Mouse (Mus musculus) spleen, adult 10 weeks (tissue): ENCODE measurements around the gene Vmn2r62. TPM values are rescaled to one million over a fixed set of nuclear protein-coding genes. Genes with fewer than 3 reads are reported as not detected.

Source experiments
- polyA plus RNA-seq: library from polyadenylated mRNA; stranded (reverse); fragments of 350-450 nt; fragmentation: Illumina TruSeq; extraction: RNeasy Lipid Tissue Mini Kit (QIAGEN cat#74804); gene quantifications from one replicate; pipeline ENCODE4 v1.2.3, GENCODE M21; 2015; ENCODE audit warnings: low replicate concordance; ENCODE audit not compliant: insufficient read depth

The Vmn2r62 gene
- not detected for polyA plus RNA-seq

GRCm38 (mm10) chr7:42793425-42793824 lies at the start of gene Vmn2r62:
Gene Vmn2r62, minus strand, starts transcription at chr7:42793525.

GRCm38 (mm10) chr7:42726917-42727316 lies 66.4 kb downstream of the Vmn2r62 start, which contains the start of gene Gm17067:
Gene Gm17067, minus strand, starts transcription at chr7:42727017.

Other genes with a start within 250 kb of the Vmn2r62 start
- gene Gm21028, start 214.9 kb downstream of the Vmn2r62 start, polyA plus RNA-seq = not detected
- 0.83 TPM for gene Zfp977, start 201.0 kb downstream of the Vmn2r62 start, polyA plus RNA-seq
- 2.8 TPM for gene Zfp976, start 150.9 kb downstream of the Vmn2r62 start, polyA plus RNA-seq
- 5.3 TPM for gene Zfp975, start 100.8 kb downstream of the Vmn2r62 start, polyA plus RNA-seq
- gene Gm17067, start 66.5 kb downstream of the Vmn2r62 start, polyA plus RNA-seq = not detected
- not detected for gene Gm2381, start 73.7 kb upstream of the Vmn2r62 start, polyA plus RNA-seq
- not detected for gene Vmn2r63, start 140.3 kb upstream of the Vmn2r62 start, polyA plus RNA-seq
- not detected for gene Gm9268, start 225.2 kb upstream of the Vmn2r62 start, polyA plus RNA-seq